Mouse (Mus musculus): ENCODE measurements around the gene Pafah1b3.

GRCm38 (mm10) chr7:25294960-25295722 is 2.6 kb downstream of the Pafah1b3 start:
- TF ChIP-seq CTCF (IDR thresholded peaks at IDR 0.05; ENCODE audit: low read depth, low read length) (no peak), POLR2A (IDR thresholded peaks at IDR 0.05; ENCODE audit: insufficient read depth, low read length) (no peak)

Measured in ES-Bruce4 (cell line).